Mouse (Mus musculus) limb, embryonic 14.5 days (tissue): ENCODE data around the gene Dut. TPM values are rescaled to one million over a fixed set of nuclear protein-coding genes. Genes with fewer than 3 reads are reported as not detected.

Experiments
- ATAC-seq: fragments of 200-750 bp; cut with Nextera tagmentation; 2 replicates; pipeline ENCODE4 v1.8.0; 2017; ENCODE audit warnings: low read depth, moderate number of reproducible peaks, moderate TSS enrichment; ENCODE audit not compliant: low FRiP score
- DNase-seq: peaks from one replicate; pipeline ENCODE4 v3.0.0-alpha.2; 2015; ENCODE audit warnings: low spot score
- H3K27ac ChIP-seq: fragments of 300-500 bp; sonication (generic); replicated peaks from 2 replicates; pipeline ENCODE4 v1.5.1; 2014; ENCODE audit warnings: low read depth, mild to moderate bottlenecking, low read length, moderate library complexity, mixed read lengths
- H3K27me3 ChIP-seq: fragments of 300-500 bp; sonication (generic); 2 replicates; pipeline ENCODE4 v1.6.1; 2014; ENCODE audit warnings: low read length, mixed read lengths; ENCODE audit not compliant: control insufficient read depth, insufficient read depth
- H3K36me3 ChIP-seq: fragments of 300-500 bp; sonication (generic); 2 replicates; pipeline ENCODE4 v1.6.1; 2014; ENCODE audit warnings: mild to moderate bottlenecking, low read length, moderate library complexity, mixed read lengths; ENCODE audit not compliant: control insufficient read depth, insufficient read depth
- H3K4me1 ChIP-seq: fragments of 300-500 bp; sonication (generic); 2 replicates; pipeline ENCODE4 v1.6.1; 2014; ENCODE audit warnings: antibody characterized with exemption, low read length, mixed read lengths; ENCODE audit not compliant: control insufficient read depth, insufficient read depth
- H3K4me2 ChIP-seq: fragments of 300-500 bp; sonication (generic); replicated peaks from 2 replicates; pipeline ENCODE4 v1.6.1; 2014; ENCODE audit warnings: low read depth, mild to moderate bottlenecking, low read length, moderate library complexity; ENCODE audit not compliant: severe bottlenecking
- H3K4me3 ChIP-seq: fragments of 300-500 bp; sonication (generic); replicated peaks from 2 replicates; pipeline ENCODE4 v1.5.1; 2014; ENCODE audit warnings: low read length
- H3K9ac ChIP-seq: fragments of 300-500 bp; sonication (generic); 2 replicates; pipeline ENCODE4 v1.6.1; 2014; ENCODE audit warnings: mild to moderate bottlenecking, low read depth, low read length, moderate library complexity; ENCODE audit not compliant: severe bottlenecking
- H3K9me3 ChIP-seq: fragments of 300-500 bp; sonication (generic); 2 replicates; pipeline ENCODE4 v1.6.1; 2016; ENCODE audit warnings: low read length; ENCODE audit not compliant: control insufficient read depth
- POLR2A ChIP-seq: fragments of 200-500 bp; IDR thresholded peaks from 2 replicates; pipeline ENCODE4 v1.8.0; 2012; ENCODE audit warnings: inconsistent platforms, mild to moderate bottlenecking, moderate library complexity, borderline replicate concordance; ENCODE audit not compliant: insufficient read depth, insufficient read length; ENCODE audit errors: extremely low read depth
- WGBS: fragments of 180-500 bp; shearing (Covaris S2); extraction: QIAGEN DNeasy Blood & Tissue Kit; methylation state at CpG from one replicate; pipeline ENCODE4 v1.1.7; 2014; 5-methylcytosine and 5-hydroxymethylcytosine counted together
- polyA plus RNA-seq, 2 experiments: library from polyadenylated mRNA; depleted of rRNA in 1 of 2; stranded (reverse) in 1 of 2; unstranded in 1 of 2; fragments of >200 nt; fragmentation: Nextera tagmentation in 1 of 2; extraction: Ambion mirVana in 1 of 2; gene quantifications; 2 replicates each; pipeline versions ENCODE4 v1.2.1 to v1.2.3; 2012 to 2014

Gene Dut
- polyA plus RNA-seq, 2 experiments, result 101 to 129 TPM

DNA sequence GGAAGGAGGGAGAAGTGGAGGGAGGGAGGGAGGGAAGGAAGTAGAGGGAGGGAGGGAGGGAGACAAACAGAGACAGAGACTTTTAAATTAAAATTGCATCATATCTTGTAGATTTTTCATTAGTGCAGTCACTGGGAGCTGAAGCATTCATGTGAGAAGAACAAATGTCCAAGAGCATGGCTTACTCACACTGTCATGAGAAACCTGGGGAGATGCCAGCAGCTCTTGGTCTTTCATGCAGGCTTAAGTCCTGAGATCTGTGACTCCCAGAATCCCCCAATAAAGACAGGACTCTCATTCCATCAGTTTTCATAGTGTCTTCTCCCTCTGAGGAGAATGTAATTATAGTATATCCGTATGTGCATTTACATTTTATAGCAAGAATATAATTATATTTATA is 28.4 kb upstream of the Dut start:
- H3K36me3 ChIP-seq, result no peaks in the 10 kb centered on the region
- DNase-seq, result no peak
- no peak overlapping the region for H3K27ac ChIP-seq
- H3K27me3 ChIP-seq, result no peaks in the 10 kb centered on the region
- no peak for TF ChIP-seq POLR2A
- ATAC-seq, result no peak
- no peaks in the 10 kb centered on the region for H3K4me1 ChIP-seq
- WGBS, result 81% methylated on average over 1 of the region's 1 CpGs
- no peaks in the 10 kb centered on the region for H3K9me3 ChIP-seq
- H3K4me3 ChIP-seq, result no peak overlapping the region
- H3K9ac ChIP-seq, result no peak overlapping the region
- no peak overlapping the region for H3K4me2 ChIP-seq

DNA sequence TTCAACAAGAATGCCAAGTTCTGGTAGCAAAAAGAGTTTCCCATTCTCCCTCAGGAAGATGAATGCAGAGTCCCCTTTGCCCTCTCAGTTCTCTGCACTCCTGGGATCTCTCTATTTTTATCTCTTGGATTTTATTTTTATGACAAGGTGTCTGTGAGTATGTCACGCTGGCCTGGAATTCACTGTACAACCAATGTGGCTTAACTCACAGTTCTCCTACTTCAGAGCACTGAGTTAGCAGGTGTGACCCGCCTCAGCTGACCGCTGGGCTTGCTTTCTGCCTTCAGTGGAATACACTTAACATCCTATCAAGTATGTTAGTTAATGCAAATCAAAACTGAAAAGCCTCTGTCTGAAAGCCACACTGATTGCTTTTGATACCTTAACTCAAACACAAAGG is 27.7 kb upstream of the Dut start:
- Histone ChIP-seq H3K9ac (no peak overlapping the region), H3K27me3 (no peaks in the 10 kb centered on the region), H3K27ac (no peak overlapping the region), H3K4me3 (no peak overlapping the region), H3K4me1 (no peaks in the 10 kb centered on the region), H3K9me3 (no peaks in the 10 kb centered on the region), H3K36me3 (no peaks in the 10 kb centered on the region), H3K4me2 (no peak overlapping the region)
- 77% methylated on average over 3 of the region's 3 CpGs for whole genome bisulfite sequencing
- ATAC-seq (no peak), DNase-seq (no peak)
- no peak for TF ChIP-seq POLR2A

DNA sequence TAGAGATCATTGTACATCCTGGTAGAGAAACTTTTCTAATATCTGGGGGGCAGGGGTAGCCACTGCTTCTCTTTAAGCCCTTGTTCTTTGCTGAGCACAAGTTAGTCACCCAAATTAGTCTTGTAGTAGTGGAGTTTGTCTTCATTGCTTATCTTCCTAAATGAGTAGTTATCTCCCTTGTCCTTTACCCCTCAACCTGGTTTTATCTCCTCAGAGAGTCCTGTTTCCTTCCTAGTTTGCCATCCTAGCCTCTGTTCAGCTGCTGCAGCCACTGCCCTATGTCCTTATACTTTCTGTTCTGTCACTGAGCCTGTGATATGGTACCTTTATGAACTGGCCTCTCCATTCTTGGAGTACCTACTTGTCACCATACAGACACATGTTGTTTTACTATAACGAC is 25.3 kb upstream of the Dut start:
- WGBS, result 85% methylated on average over 1 of the region's 1 CpGs
- Histone ChIP-seq H3K9ac (no peak overlapping the region), H3K4me3 (no peak overlapping the region), H3K9me3 (no peaks in the 10 kb centered on the region), H3K4me2 (no peak overlapping the region), H3K36me3 (no peaks in the 10 kb centered on the region), H3K27me3 (no peaks in the 10 kb centered on the region), H3K27ac (no peak overlapping the region), H3K4me1 (no peaks in the 10 kb centered on the region)
- ATAC-seq, result no peak
- no peak for DNase-seq
- no peak for TF ChIP-seq POLR2A

DNA sequence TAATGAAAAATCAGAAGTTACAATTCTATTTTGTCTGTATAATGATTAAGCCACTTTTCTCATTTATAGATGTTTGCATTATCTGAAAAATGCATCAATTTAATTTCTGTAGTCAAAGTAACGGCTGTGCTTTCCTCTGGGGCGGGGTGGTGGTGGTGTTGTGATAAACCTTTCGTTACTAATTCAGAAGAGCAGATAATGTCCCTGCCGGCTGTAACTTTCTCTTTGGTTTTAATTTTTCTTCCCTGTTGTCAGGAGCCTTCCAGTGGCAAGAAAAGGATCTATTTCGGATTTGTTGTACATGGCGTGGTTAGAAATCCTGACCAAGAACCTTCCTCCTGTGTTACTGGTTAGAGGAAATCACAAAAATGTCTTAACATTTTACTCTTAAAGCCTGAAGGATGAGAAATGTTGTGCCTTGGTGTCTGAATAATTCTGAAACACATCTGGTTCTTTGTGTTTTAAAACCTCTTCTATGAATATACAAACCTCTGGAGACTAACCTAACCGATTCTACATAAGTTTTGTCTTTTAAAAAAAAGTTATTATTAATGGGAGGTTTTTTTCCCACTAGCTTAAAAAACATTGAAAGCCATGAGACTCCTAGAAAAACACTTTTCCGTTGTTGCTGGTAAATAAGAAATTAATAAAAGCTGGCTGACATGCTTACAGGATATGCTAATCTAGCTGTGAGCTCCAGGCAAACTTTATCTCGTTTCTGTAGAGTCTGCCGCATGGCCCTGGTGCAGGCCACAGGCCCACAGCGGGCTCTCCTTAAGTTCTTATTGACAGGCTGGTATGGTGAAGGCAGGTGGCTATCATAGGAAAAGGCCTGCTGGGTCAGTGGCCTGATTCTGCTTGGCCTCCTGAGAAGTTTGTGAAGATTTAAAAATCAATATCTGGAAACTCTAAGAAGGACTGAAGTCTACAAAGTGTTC is 18.2 kb upstream of the Dut start:
- Histone ChIP-seq H3K4me1 (no peaks in the 10 kb centered on the region), H3K4me3 (no peak overlapping the region), H3K27ac (no peak overlapping the region), H3K9ac (no peak overlapping the region), H3K4me2 (no peak overlapping the region), H3K36me3 (no peaks in the 10 kb centered on the region), H3K9me3 (no peaks in the 10 kb centered on the region), H3K27me3 (no peaks in the 10 kb centered on the region)
- DNase-seq (no peak), ATAC-seq (no peak)
- TF ChIP-seq POLR2A, result no peak
- 78% methylated on average over 11 of the region's 11 CpGs for WGBS

DNA sequence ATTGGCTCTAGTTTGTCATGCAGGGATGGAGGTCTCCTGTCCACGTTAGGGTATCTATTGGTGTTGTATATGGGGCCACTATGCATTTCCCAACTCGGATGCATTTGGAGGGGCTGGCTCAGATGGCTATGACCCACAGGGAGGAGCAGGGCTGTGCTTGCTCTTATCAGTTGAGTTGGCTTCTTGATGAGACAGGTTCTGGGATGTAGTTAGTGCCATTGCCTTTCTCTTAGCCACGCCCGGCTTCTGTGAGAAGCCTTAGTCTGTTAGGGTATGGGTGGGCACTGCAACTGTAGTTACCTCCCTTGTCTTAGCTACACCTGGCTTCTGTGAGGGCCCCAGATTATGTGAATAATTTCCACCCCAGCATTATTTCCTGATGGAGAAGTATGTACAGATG is 14.8 kb upstream of the Dut start:
- 89% methylated on average over 4 of the region's 4 CpGs for WGBS
- H3K27ac ChIP-seq, result no peak overlapping the region
- ATAC-seq (no peak), DNase-seq (no peak)
- H3K4me2 ChIP-seq, result no peak overlapping the region
- no peak overlapping the region for H3K4me3 ChIP-seq
- H3K9me3 ChIP-seq, result no peaks in the 10 kb centered on the region
- H3K27me3 ChIP-seq, result no peaks in the 10 kb centered on the region
- H3K9ac ChIP-seq, result no peak overlapping the region
- no peaks in the 10 kb centered on the region for H3K4me1 ChIP-seq
- no peak for TF ChIP-seq POLR2A
- no peaks in the 10 kb centered on the region for H3K36me3 ChIP-seq
